Mouse (Mus musculus) cerebellum, adult 2 months (tissue): ENCODE measurements around the gene Slc12a1.

ENCODE experiments used
- CTCF ChIP-seq: fragments of 200-500 bp; IDR thresholded peaks from 2 replicates; pipeline ENCODE4 v1.5.1; 2011; ENCODE audit warnings: low read depth, mild to moderate bottlenecking, control low read depth, low read length, moderate library complexity, borderline replicate concordance; ENCODE audit not compliant: insufficient read depth
- POLR2A ChIP-seq: fragments of 200-500 bp; IDR thresholded peaks from 2 replicates; pipeline ENCODE4 v1.6.1; 2011; ENCODE audit warnings: low read length, control low read depth, borderline replicate concordance; ENCODE audit not compliant: insufficient read depth

DNA sequence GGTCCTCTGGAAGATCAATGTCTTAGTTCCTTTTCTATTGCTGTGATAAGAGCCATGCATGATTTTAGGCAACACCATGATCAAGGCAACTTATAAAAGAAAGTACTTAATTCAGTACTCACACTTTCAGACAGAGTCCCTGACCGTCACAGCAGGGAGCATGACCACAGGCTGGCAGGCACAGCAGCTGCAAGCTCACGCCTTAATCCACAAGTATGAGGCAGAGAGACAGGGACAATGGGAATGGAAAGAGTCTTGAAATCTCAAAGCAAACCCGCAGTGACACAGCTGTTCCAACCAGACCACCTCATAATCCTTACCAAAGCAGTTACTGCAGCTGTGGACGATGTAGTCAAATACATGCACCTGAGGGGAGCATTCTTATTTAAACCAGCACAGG is 18.2 kb upstream of the Slc12a1 start:
- TF ChIP-seq CTCF (no peak), POLR2A (no peak)
